Mouse (Mus musculus) limb, embryonic 12.5 days (tissue): Measurements from ENCODE around the gene Abcc5. TPM values are rescaled to one million over a fixed set of nuclear protein-coding genes. Genes with fewer than 3 reads are reported as not detected.
"Not testable (repeated sequence)": the region's sequence is repeated elsewhere in the genome, so short reads cannot be mapped to it uniquely, and the experiment has no call there.

Experiments used
- ATAC-seq: fragments of 200-750 bp; cut with Nextera tagmentation; 2 replicates; pipeline ENCODE4 v1.8.0; 2017; ENCODE audit warnings: low read depth, moderate TSS enrichment; ENCODE audit not compliant: insufficient number of reproducible peaks, insufficient read depth, low FRiP score, low TSS enrichment
- H3K27ac ChIP-seq: fragments of 300-500 bp; sonication (generic); 2 replicates; pipeline ENCODE4 v1.5.1; 2016; ENCODE audit warnings: mild to moderate bottlenecking, moderate library complexity
- H3K27me3 ChIP-seq: fragments of 300-500 bp; sonication (generic); 2 replicates; pipeline ENCODE4 v1.6.1; 2016; ENCODE audit warnings: mild to moderate bottlenecking, moderate library complexity
- H3K36me3 ChIP-seq: fragments of 300-500 bp; sonication (generic); 2 replicates; pipeline ENCODE4 v1.6.1; 2016; ENCODE audit warnings: mild to moderate bottlenecking, moderate library complexity
- H3K4me1 ChIP-seq: fragments of 300-500 bp; sonication (generic); replicated peaks from 2 replicates; pipeline ENCODE4 v1.6.1; 2016
- H3K4me2 ChIP-seq: fragments of 300-500 bp; sonication (generic); 2 replicates; pipeline ENCODE4 v1.6.1; 2016; ENCODE audit warnings: mild to moderate bottlenecking, moderate library complexity
- H3K4me3 ChIP-seq: fragments of 300-500 bp; sonication (generic); replicated peaks from 2 replicates; pipeline ENCODE4 v1.5.1; 2016; ENCODE audit warnings: mild to moderate bottlenecking
- H3K9ac ChIP-seq: fragments of 300-500 bp; sonication (generic); replicated peaks from 2 replicates; pipeline ENCODE4 v1.6.1; 2016; ENCODE audit warnings: mild to moderate bottlenecking, moderate library complexity
- H3K9me3 ChIP-seq: fragments of 300-500 bp; sonication (generic); 2 replicates; pipeline ENCODE4 v1.6.1; 2016; ENCODE audit warnings: mild to moderate bottlenecking, moderate library complexity
- WGBS: fragments of 180-500 bp; shearing (Covaris S2); methylation state at CpG from one replicate; pipeline ENCODE4 v1.1.7; 2016; 5-methylcytosine and 5-hydroxymethylcytosine counted together
- polyA plus RNA-seq: library from polyadenylated mRNA; unstranded; fragments of >200 nt; fragmentation: Nextera tagmentation; extraction: Ambion mirVana; gene quantifications from 2 replicates; pipeline ENCODE4 v1.2.1, GENCODE M21; 2016

Gene Abcc5
- polyA plus RNA-seq, result 85.1 and 92.7 TPM in 2 replicates

- Histone ChIP-seq H3K36me3 (peaks cover 12% of the 10 kb centered on the region), H3K9ac (peak within 1 kb of the TSS; percentile 78), H3K4me2 (peak within 1 kb of the TSS; percentile 70), H3K9me3 (no peaks in the 10 kb centered on the region), H3K27me3 (no peaks in the 10 kb centered on the region), H3K4me1 (peaks cover 10% of the 10 kb centered on the region), H3K27ac (peak within 1 kb of the TSS; percentile 88), H3K4me3 (peak within 1 kb of the TSS; percentile 74)
- WGBS, result under 1% methylated on average over 62 of the region's 62 CpGs
- ATAC-seq, result peak; percentile 97
Measured at GRCm38 (mm10) chr16:20425855-20426598, at the start of gene Abcc5. TSS of gene Abcc5 (minus strand) at chr16:20426394.

GRCm38 (mm10) chr16:20475335-20475734 lies 49.1 kb upstream of the Abcc5 start:
- no peak overlapping the region for H3K9ac ChIP-seq
- no peak for ATAC-seq
- no peaks in the 10 kb centered on the region for H3K9me3 ChIP-seq
- WGBS, result 94% methylated on average over 1 of the region's 1 CpGs
- no peak overlapping the region for H3K4me2 ChIP-seq
- no peaks in the 10 kb centered on the region for H3K27me3 ChIP-seq
- H3K36me3 ChIP-seq, result no peaks in the 10 kb centered on the region
- H3K4me1 ChIP-seq, result no peaks in the 10 kb centered on the region
- no peak overlapping the region for H3K27ac ChIP-seq
- no peak overlapping the region for H3K4me3 ChIP-seq

GRCm38 (mm10) chr16:20474786-20475185 lies 48.6 kb upstream of the Abcc5 start:
- Histone ChIP-seq H3K9ac (no peak overlapping the region), H3K9me3 (no peaks in the 10 kb centered on the region), H3K4me3 (no peak overlapping the region), H3K36me3 (no peaks in the 10 kb centered on the region), H3K27ac (no peak overlapping the region), H3K27me3 (no peaks in the 10 kb centered on the region), H3K4me1 (no peaks in the 10 kb centered on the region), H3K4me2 (no peak overlapping the region)
- ATAC-seq, result no peak
- WGBS, result 85% methylated on average over 6 of the region's 6 CpGs

- no peak overlapping the region for H3K27ac ChIP-seq
- H3K27me3 ChIP-seq, result no peaks in the 10 kb centered on the region
- WGBS, result 93% methylated on average over 8 of the region's 8 CpGs
- H3K9me3 ChIP-seq, result no peaks in the 10 kb centered on the region
- H3K9ac ChIP-seq, result no peak overlapping the region
- H3K4me1 ChIP-seq, result no peaks in the 10 kb centered on the region
- no peak overlapping the region for H3K4me2 ChIP-seq
- ATAC-seq, result no peak
- H3K4me3 ChIP-seq, result no peak overlapping the region
- no peaks in the 10 kb centered on the region for H3K36me3 ChIP-seq
Measured at GRCm38 (mm10) chr16:20474211-20474610, 48.0 kb upstream of the Abcc5 start.

GRCm38 (mm10) chr16:20473748-20474147 lies 47.6 kb upstream of the Abcc5 start:
- no peaks in the 10 kb centered on the region for H3K4me1 ChIP-seq
- no peak overlapping the region for H3K9ac ChIP-seq
- no peak for ATAC-seq
- no peaks in the 10 kb centered on the region for H3K27me3 ChIP-seq
- no peak overlapping the region for H3K4me2 ChIP-seq
- H3K4me3 ChIP-seq, result no peak overlapping the region
- no peaks in the 10 kb centered on the region for H3K9me3 ChIP-seq
- H3K36me3 ChIP-seq, result no peaks in the 10 kb centered on the region
- 97% methylated on average over 1 of the region's 1 CpGs for WGBS
- no peak overlapping the region for H3K27ac ChIP-seq

GRCm38 (mm10) chr16:20471686-20472085 lies 45.5 kb upstream of the Abcc5 start:
- 56% methylated on average over 1 of the region's 1 CpGs for WGBS
- H3K4me2 ChIP-seq, result no peak overlapping the region

GRCm38 (mm10) chr16:20470981-20471380 lies 44.8 kb upstream of the Abcc5 start:
- Histone ChIP-seq H3K4me1 (no peaks in the 10 kb centered on the region), H3K27ac (no peak overlapping the region), H3K27me3 (no peaks in the 10 kb centered on the region), H3K9me3 (no peaks in the 10 kb centered on the region), H3K4me2 (no peak overlapping the region), H3K4me3 (no peak overlapping the region), H3K36me3 (no peaks in the 10 kb centered on the region), H3K9ac (no peak overlapping the region)
- WGBS, result 88% methylated on average over 2 of the region's 2 CpGs
- ATAC-seq, result no peak

More at GRCm38 (mm10) chr16:20471686-20472085, 45.5 kb upstream of the Abcc5 start:
- Histone ChIP-seq H3K4me3 (no peak overlapping the region), H3K4me1 (no peaks in the 10 kb centered on the region), H3K36me3 (no peaks in the 10 kb centered on the region), H3K27ac (no peak overlapping the region), H3K27me3 (no peaks in the 10 kb centered on the region), H3K9me3 (no peaks in the 10 kb centered on the region), H3K9ac (no peak overlapping the region)
- no peak for ATAC-seq

GRCm38 (mm10) chr16:20464725-20465124 lies 38.5 kb upstream of the Abcc5 start:
- no peak overlapping the region for H3K27ac ChIP-seq
- no peak overlapping the region for H3K9ac ChIP-seq
- no peaks in the 10 kb centered on the region for H3K4me1 ChIP-seq
- H3K9me3 ChIP-seq, result no peaks in the 10 kb centered on the region
- no peak for ATAC-seq
- H3K36me3 ChIP-seq, result no peaks in the 10 kb centered on the region
- H3K27me3 ChIP-seq, result no peaks in the 10 kb centered on the region
- no peak overlapping the region for H3K4me2 ChIP-seq
- H3K4me3 ChIP-seq, result no peak overlapping the region

- ATAC-seq, H3K27ac ChIP-seq, H3K9ac ChIP-seq, H3K4me1 ChIP-seq, H3K27me3 ChIP-seq, H3K36me3 ChIP-seq, H3K9me3 ChIP-seq, H3K4me2 ChIP-seq, H3K4me3 ChIP-seq: not testable (repeated sequence)
- 90% methylated on average over 5 of the region's 5 CpGs for WGBS
Measured at GRCm38 (mm10) chr16:20458736-20459135, 32.5 kb upstream of the Abcc5 start.

- WGBS, result 0% methylated on average over 1 of the region's 1 CpGs
Measured at GRCm38 (mm10) chr16:20456106-20456505, 29.9 kb upstream of the Abcc5 start.

GRCm38 (mm10) chr16:20454155-20454654 lies 28.0 kb upstream of the Abcc5 start:
- Histone ChIP-seq H3K4me3 (no peak overlapping the region), H3K36me3 (no peaks in the 10 kb centered on the region), H3K4me1 (0 out of 2 replicates have a peak, but pooled peaks cover 4% of the 10 kb centered on the region), H3K9me3 (no peaks in the 10 kb centered on the region), H3K27me3 (no peaks in the 10 kb centered on the region), H3K4me2 (no peak overlapping the region), H3K27ac (no peak overlapping the region), H3K9ac (no peak overlapping the region)
- no peak for ATAC-seq
- 96% methylated on average over 6 of the region's 6 CpGs for WGBS

More at GRCm38 (mm10) chr16:20456106-20456505, 29.9 kb upstream of the Abcc5 start:
- Histone ChIP-seq H3K4me2 (no peak overlapping the region), H3K4me3 (no peak overlapping the region), H3K4me1 (0 out of 2 replicates have a peak, but pooled peaks cover 4% of the 10 kb centered on the region), H3K9ac (no peak overlapping the region), H3K9me3 (no peaks in the 10 kb centered on the region), H3K27me3 (no peaks in the 10 kb centered on the region), H3K27ac (no peak overlapping the region), H3K36me3 (no peaks in the 10 kb centered on the region)
- no peak for ATAC-seq

GRCm38 (mm10) chr16:20451774-20452173 lies 25.6 kb upstream of the Abcc5 start:
- no peak overlapping the region for H3K27ac ChIP-seq
- no peaks in the 10 kb centered on the region for H3K9me3 ChIP-seq
- no peak overlapping the region for H3K4me2 ChIP-seq
- WGBS, result 60% methylated on average over 6 of the region's 6 CpGs
- ATAC-seq, result no peak
- H3K36me3 ChIP-seq, result no peaks in the 10 kb centered on the region
- no peak overlapping the region for H3K9ac ChIP-seq
- no peaks in the 10 kb centered on the region for H3K27me3 ChIP-seq
- H3K4me3 ChIP-seq, result no peak overlapping the region
- 0 out of 2 replicates have a peak, but pooled peaks cover 4% of the 10 kb centered on the region for H3K4me1 ChIP-seq
